Mouse (Mus musculus) G1E (cell line): ENCODE measurements at regions not wholly inside any gene's neighbourhood (a gene's known extent, or its start where the extent isn't known, plus 50 kb on each side); places are given as distances from the start of the nearest gene placed in this dataset.

Experiments used
- ATAC-seq: 2 replicates; pipeline ENCODE4 v1.8.0; 2016; ENCODE audit warnings: mild to moderate bottlenecking; ENCODE audit not compliant: insufficient number of reproducible peaks, poor library complexity, low FRiP score, severe bottlenecking; ENCODE audit errors: extremely low read depth
- DNase-seq: peaks from one replicate; pipeline ENCODE4 v3.0.0; 2012; ENCODE audit warnings: low spot score
- H3K27me3 ChIP-seq: 2 replicates; pipeline ENCODE4 v1.6.1; 2012; ENCODE audit warnings: mild to moderate bottlenecking, low read length, inconsistent platforms; ENCODE audit not compliant: insufficient read depth
- H3K36me3 ChIP-seq: replicated peaks from 2 replicates; pipeline ENCODE3; 2012; ENCODE audit warnings: mild to moderate bottlenecking, inconsistent platforms
- H3K4me1 ChIP-seq: 2 replicates; pipeline ENCODE4 v1.6.1; 2012; ENCODE audit warnings: low read depth, low read length, inconsistent platforms, mixed read lengths; ENCODE audit not compliant: insufficient read depth
- H3K4me3 ChIP-seq: 2 replicates; pipeline ENCODE4 v1.5.1; 2012; ENCODE audit warnings: low read depth, mild to moderate bottlenecking, inconsistent platforms, low read length, moderate library complexity, mixed read lengths
- H3K9me3 ChIP-seq: replicated peaks from 2 replicates; pipeline ENCODE4 v1.6.1; 2012; ENCODE audit warnings: inconsistent platforms
- CTCF ChIP-seq: IDR thresholded peaks from 2 replicates; pipeline ENCODE4 v1.5.1; 2012; ENCODE audit warnings: low read depth, low read length, inconsistent platforms, mixed read lengths
- GATA1 ChIP-seq: IDR thresholded peaks from 2 replicates; pipeline ENCODE4 v1.6.1; 2012; ENCODE audit warnings: borderline replicate concordance, low read length, inconsistent platforms, mixed read lengths
- GATA2 ChIP-seq: IDR thresholded peaks from 2 replicates; pipeline ENCODE4 v1.6.1; 2012; ENCODE audit warnings: low read depth, low read length, inconsistent platforms, borderline replicate concordance
- POLR2AphosphoS5 ChIP-seq: IDR thresholded peaks from 2 replicates; pipeline ENCODE4 v1.6.1; 2012; ENCODE audit warnings: low read depth, low read length, inconsistent platforms; ENCODE audit not compliant: insufficient replicate concordance
- TAL1 ChIP-seq: conservative IDR thresholded peaks from 2 replicates; pipeline ENCODE4 v1.6.1; 2012; ENCODE audit warnings: low read depth, low read length, inconsistent platforms, mixed read lengths

GRCm38 (mm10) chr5:111881517-111881916, 147.8 kb downstream of the Gm26897 start:
- Histone ChIP-seq H3K4me3 (no peak overlapping the region), H3K4me1 (no peaks in the 10 kb centered on the region), H3K27me3 (no peaks in the 10 kb centered on the region), H3K9me3 (peaks cover 88% of the 10 kb centered on the region), H3K36me3 (no peaks in the 10 kb centered on the region)
- TF ChIP-seq CTCF (no peak), TAL1 (no peak), GATA1 (no peak), GATA2 (no peak), POLR2AphosphoS5 (no peak)
- DNase-seq: no peak
- ATAC-seq: no peak

GRCm38 (mm10) chr5:111887281-111887680, 153.6 kb downstream of the Gm26897 start:
- H3K36me3 ChIP-seq: no peaks in the 10 kb centered on the region
- no peak for TF ChIP-seq GATA2
- no peak for TF ChIP-seq CTCF
- no peak for TF ChIP-seq TAL1
- no peak overlapping the region for H3K4me3 ChIP-seq
- ATAC-seq: no peak
- peaks cover 94% of the 10 kb centered on the region for H3K9me3 ChIP-seq
- H3K4me1 ChIP-seq: no peaks in the 10 kb centered on the region
- H3K27me3 ChIP-seq: no peaks in the 10 kb centered on the region
- no peak for DNase-seq

GRCm38 (mm10) chr5:111890800-111891199, 157.1 kb downstream of the Gm26897 start:
- ATAC-seq: no peak
- Histone ChIP-seq H3K4me3 (no peak overlapping the region), H3K36me3 (no peaks in the 10 kb centered on the region), H3K9me3 (peaks cover 96% of the 10 kb centered on the region), H3K4me1 (no peaks in the 10 kb centered on the region), H3K27me3 (no peaks in the 10 kb centered on the region)
- DNase-seq: no peak
- TF ChIP-seq GATA2: no peak

- ATAC-seq (no peak), DNase-seq (no peak)
- Histone ChIP-seq H3K36me3 (no peaks in the 10 kb centered on the region), H3K4me3 (0 out of 2 replicates have a peak overlapping the region, but pooled peaks have one; percentile 2), H3K27me3 (no peaks in the 10 kb centered on the region), H3K9me3 (peaks cover 96% of the 10 kb centered on the region), H3K4me1 (no peaks in the 10 kb centered on the region)
- no peak for TF ChIP-seq GATA1
- no peak for TF ChIP-seq POLR2AphosphoS5
These were observed 157.6 kb downstream of the Gm26897 start for GRCm38 (mm10) chr5:111891261-111891693.

GRCm38 (mm10) chr5:111892956-111893355, 159.2 kb downstream of the Gm26897 start:
- Histone ChIP-seq H3K4me3 (no peak overlapping the region), H3K9me3 (peaks cover 92% of the 10 kb centered on the region), H3K27me3 (no peaks in the 10 kb centered on the region), H3K36me3 (no peaks in the 10 kb centered on the region), H3K4me1 (no peaks in the 10 kb centered on the region)
- ATAC-seq (no peak), DNase-seq (no peak)
- TF ChIP-seq GATA2 (no peak), POLR2AphosphoS5 (no peak), GATA1 (no peak), CTCF (no peak), TAL1 (no peak)

- no peak for ATAC-seq
- H3K36me3 ChIP-seq: no peaks in the 10 kb centered on the region
- H3K9me3 ChIP-seq: peaks cover 93% of the 10 kb centered on the region
- H3K4me3 ChIP-seq: no peak overlapping the region; the same call in 1 of the 2 replicates
- H3K27me3 ChIP-seq: no peaks in the 10 kb centered on the region
- no peak for DNase-seq
- no peaks in the 10 kb centered on the region for H3K4me1 ChIP-seq
- TF ChIP-seq POLR2AphosphoS5 (no peak), GATA2 (no peak), CTCF (no peak), TAL1 (no peak), GATA1 (no peak)
These were observed 160.2 kb downstream of the Gm26897 start for GRCm38 (mm10) chr5:111893905-111894311.

- TF ChIP-seq TAL1 (no peak), GATA1 (no peak), GATA2 (no peak), POLR2AphosphoS5 (no peak), CTCF (no peak)
- ATAC-seq: no peak
- H3K9me3 ChIP-seq: peaks cover 91% of the 10 kb centered on the region
These were observed 163.8 kb downstream of the Gm26897 start for GRCm38 (mm10) chr5:111897568-111897967.

More at GRCm38 (mm10) chr5:111897568-111897967, 163.8 kb downstream of the Gm26897 start:
- Histone ChIP-seq H3K4me3 (no peak overlapping the region), H3K27me3 (no peaks in the 10 kb centered on the region), H3K4me1 (no peaks in the 10 kb centered on the region), H3K36me3 (no peaks in the 10 kb centered on the region)
- no peak for DNase-seq
